Mouse (Mus musculus) cerebellum, adult 11-12 months (tissue): ENCODE data around the gene B230104I21Rik.

Source experiments
- DNase-seq: peaks from one replicate; pipeline ENCODE4 v3.0.0; 2022

B230104I21Rik gene

GRCm38 (mm10) chr4:154352246-154352645 is 16.3 kb downstream of the B230104I21Rik start:
- no peak for DNase-seq

- no peak for DNase-seq
These were observed 19.5 kb downstream of the B230104I21Rik start for GRCm38 (mm10) chr4:154355408-154355807.

- no peak for DNase-seq
These were observed 22.4 kb downstream of the B230104I21Rik start for GRCm38 (mm10) chr4:154358370-154358769.

- no peak for DNase-seq
These were observed 22.9 kb downstream of the B230104I21Rik start for GRCm38 (mm10) chr4:154358816-154359215.

- no peak for DNase-seq
These were observed 23.9 kb downstream of the B230104I21Rik start for GRCm38 (mm10) chr4:154359762-154360300.

- no peak for DNase-seq
These were observed 24.5 kb downstream of the B230104I21Rik start for GRCm38 (mm10) chr4:154360441-154360840.

GRCm38 (mm10) chr4:154360850-154361249 is 24.9 kb downstream of the B230104I21Rik start:
- DNase-seq: no peak

- no peak for DNase-seq
These were observed 28.8 kb downstream of the B230104I21Rik start for GRCm38 (mm10) chr4:154364752-154365151.

GRCm38 (mm10) chr4:154366836-154367235 is 30.9 kb downstream of the B230104I21Rik start:
- no peak for DNase-seq

- DNase-seq: no peak
These were observed 33.2 kb downstream of the B230104I21Rik start for GRCm38 (mm10) chr4:154369089-154369488.

GRCm38 (mm10) chr4:154370841-154371240 is 34.9 kb downstream of the B230104I21Rik start:
- no peak for DNase-seq

GRCm38 (mm10) chr4:154371542-154372247 is 35.8 kb downstream of the B230104I21Rik start:
- DNase-seq: no peak

- no peak for DNase-seq
These were observed 40.2 kb downstream of the B230104I21Rik start for GRCm38 (mm10) chr4:154375939-154376625.

- DNase-seq: no peak
These were observed 42.9 kb downstream of the B230104I21Rik start for GRCm38 (mm10) chr4:154378876-154379275.

- no peak for DNase-seq
These were observed 49.3 kb downstream of the B230104I21Rik start for GRCm38 (mm10) chr4:154385208-154385607.

- DNase-seq: no peak
These were observed 50.0 kb downstream of the B230104I21Rik start for GRCm38 (mm10) chr4:154385918-154386317.

GRCm38 (mm10) chr4:154386810-154387209 is 50.9 kb downstream of the B230104I21Rik start:
- DNase-seq: no peak

GRCm38 (mm10) chr4:154389641-154390040 is 53.7 kb downstream of the B230104I21Rik start:
- DNase-seq: no peak

- no peak for DNase-seq
These were observed 54.6 kb downstream of the B230104I21Rik start for GRCm38 (mm10) chr4:154390333-154391080.

- no peak for DNase-seq
These were observed 56.7 kb downstream of the B230104I21Rik start for GRCm38 (mm10) chr4:154392641-154393040.

GRCm38 (mm10) chr4:154393196-154394122 is 57.5 kb downstream of the B230104I21Rik start:
- no peak for DNase-seq

- DNase-seq: peak; percentile 23
These were observed 58.3 kb downstream of the B230104I21Rik start for GRCm38 (mm10) chr4:154394123-154394722.
